Comparison of ENCODE assay signal across 12 mouse cellular contexts in the genomic region with DNA sequence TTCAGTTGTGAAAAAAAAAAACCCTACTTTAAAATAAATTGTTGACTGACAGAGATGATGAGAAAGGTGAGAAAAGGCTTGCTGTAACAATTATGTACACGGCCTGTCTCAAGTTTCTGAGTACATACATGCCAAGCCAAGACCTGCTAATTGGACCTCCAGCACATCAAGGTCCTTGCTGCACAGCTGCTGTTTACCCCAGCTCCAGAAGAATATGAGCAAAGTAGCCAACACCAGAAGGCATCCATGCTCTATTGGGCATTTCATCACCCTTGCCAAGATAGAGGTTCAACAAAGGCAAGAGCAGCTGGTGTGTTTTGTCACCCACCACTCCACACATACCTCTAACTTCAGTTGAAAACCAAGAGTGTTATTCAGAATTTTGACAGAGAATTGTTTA.
DNase-seq lines count a peak whose midpoint lies in the region; ATAC-seq and TF ChIP-seq lines count a peak whose summit lies in the region.
"Had no signal": no experiment of that assay in that cellular context is flagged by ENCODE, and none has a peak within 500 bp of the region (broad histone marks: within the 10 kb centered on the region; RNA-seq: fewer than 3 reads in every experiment).

No protein-coding gene starts in this region.

- H3K9ac ChIP-seq in heart, embryonic 12.5 days = no peak overlapping the region
- no peak overlapping the region for H3K9ac ChIP-seq in liver, postnatal 0 days (replicated peaks)
- no peak overlapping the region for H3K9ac ChIP-seq in embryonic facial prominence, embryonic 11.5 days (replicated peaks; ENCODE audit: low read length)
- no peak overlapping the region for H3K9ac ChIP-seq in hindbrain, postnatal 0 days (replicated peaks; ENCODE audit: low read length)
- H3K9ac ChIP-seq: liver, embryonic 14.5 days; midbrain, embryonic 12.5 days had no signal

- no peak for DNase-seq in heart, adult 8-10 months (ENCODE audit: low spot score)
- DNase-seq in liver, postnatal 0 days = no peak
- DNase-seq in liver = no peak
- DNase-seq in embryonic facial prominence, embryonic 11.5 days (ENCODE audit: low spot score) = peak; percentile 20
- peak; percentile 64 for DNase-seq in hindbrain, postnatal 0 days (ENCODE audit: low spot score)
- DNase-seq in kidney, adult 9 months = no peak
- DNase-seq in kidney, postnatal 36 days = no peak

- no peaks in the 10 kb centered on the region for H3K9me3 ChIP-seq in heart, embryonic 12.5 days (replicated peaks)
- no peaks in the 10 kb centered on the region for H3K9me3 ChIP-seq in liver, postnatal 0 days (ENCODE audit: low read length)
- no peaks in the 10 kb centered on the region for H3K9me3 ChIP-seq in embryonic facial prominence, embryonic 11.5 days (replicated peaks; ENCODE audit: control insufficient read depth, low read length)
- no peaks in the 10 kb centered on the region for H3K9me3 ChIP-seq in hindbrain, postnatal 0 days (ENCODE audit: low read length)
- H3K9me3 ChIP-seq: midbrain, embryonic 12.5 days had no signal

- H3K4me3 ChIP-seq in heart, embryonic 12.5 days = no peak overlapping the region
- H3K4me3 ChIP-seq in liver, postnatal 0 days (ENCODE audit: low read depth, low read length) = no peak overlapping the region
- no peak overlapping the region for H3K4me3 ChIP-seq in embryonic facial prominence, embryonic 11.5 days (ENCODE audit: low read depth, low read length)
- H3K4me3 ChIP-seq in hindbrain, postnatal 0 days (ENCODE audit: low read length) = no peak overlapping the region
- H3K4me3 ChIP-seq: midbrain, embryonic 12.5 days had no signal

- H3K4me1 ChIP-seq in heart, embryonic 12.5 days (replicated peaks) = peaks cover 21% of the 10 kb centered on the region
- H3K4me1 ChIP-seq in liver, postnatal 0 days (ENCODE audit: insufficient read depth) = peaks cover 7% of the 10 kb centered on the region; the same call in 1 of the 2 replicates
- H3K4me1 ChIP-seq in embryonic facial prominence, embryonic 11.5 days (ENCODE audit: control insufficient read depth, insufficient read depth, low read length) = no peaks in the 10 kb centered on the region
- no peaks in the 10 kb centered on the region for H3K4me1 ChIP-seq in hindbrain, postnatal 0 days (ENCODE audit: insufficient read depth, low read length)

- TF ChIP-seq EP300 in liver, postnatal 0 days (IDR thresholded peaks at IDR 0.05; ENCODE audit: low read depth) = no peak

- H3K27me3 ChIP-seq in heart, embryonic 12.5 days (replicated peaks) = no peaks in the 10 kb centered on the region
- H3K27me3 ChIP-seq in liver, postnatal 0 days (ENCODE audit: insufficient read depth, low read length) = no peaks in the 10 kb centered on the region
- H3K27me3 ChIP-seq in embryonic facial prominence, embryonic 11.5 days (ENCODE audit: control insufficient read depth, insufficient read depth, low read length) = no peaks in the 10 kb centered on the region
- no peaks in the 10 kb centered on the region for H3K27me3 ChIP-seq in hindbrain, postnatal 0 days (ENCODE audit: insufficient read depth, low read length)
- H3K27me3 ChIP-seq: CH12.LX; midbrain, embryonic 12.5 days had no signal

- ATAC-seq in heart, embryonic 12.5 days (ENCODE audit: insufficient number of reproducible peaks, low FRiP score) = no peak; the same call in 1 of the 2 replicates
- ATAC-seq in liver, postnatal 0 days = no peak
- ATAC-seq in embryonic facial prominence, embryonic 11.5 days (replicated peaks; ENCODE audit: insufficient number of reproducible peaks, low FRiP score, low TSS enrichment, low read depth) = no peak
- peak; percentile 76 for ATAC-seq in hindbrain, postnatal 0 days
- ATAC-seq: inflammation-experienced regulatory T-cells, adult 6 months had no signal

- H3K4me2 ChIP-seq in heart, embryonic 12.5 days = no peak overlapping the region
- no peak overlapping the region for H3K4me2 ChIP-seq in liver, postnatal 0 days (ENCODE audit: low read depth, low read length)
- no peak overlapping the region for H3K4me2 ChIP-seq in embryonic facial prominence, embryonic 11.5 days (ENCODE audit: low read depth, low read length)
- no peak overlapping the region for H3K4me2 ChIP-seq in hindbrain, postnatal 0 days (ENCODE audit: low read depth, low read length)
- H3K4me2 ChIP-seq: midbrain, embryonic 12.5 days had no signal

- H3K27ac ChIP-seq in heart, embryonic 12.5 days (ENCODE audit: poor library complexity, severe bottlenecking) = peak overlapping the region; percentile 32
- peak overlapping the region; percentile 34; the same call in 1 of the 2 replicates for H3K27ac ChIP-seq in liver, postnatal 0 days (ENCODE audit: low read depth)
- H3K27ac ChIP-seq in embryonic facial prominence, embryonic 11.5 days (replicated peaks; ENCODE audit: low read depth, low read length) = peak overlapping the region; percentile 56; the same call in 1 of the 2 replicates
- H3K27ac ChIP-seq in hindbrain, postnatal 0 days = peak overlapping the region; percentile 42; the same call in 1 of the 2 replicates
- H3K27ac ChIP-seq: liver, embryonic 14.5 days; midbrain, embryonic 12.5 days had no signal

- 46% methylated on average over 1 of the region's 1 CpGs for WGBS in heart, embryonic 12.5 days
- WGBS in liver, postnatal 0 days (ENCODE audit: insufficient replicate concordance) = 50% methylated on average over 1 of the region's 1 CpGs
- WGBS in embryonic facial prominence, embryonic 11.5 days = 13% methylated on average over 1 of the region's 1 CpGs
- WGBS in hindbrain, postnatal 0 days = 29% methylated on average over 1 of the region's 1 CpGs

- H3K36me3 ChIP-seq in heart, embryonic 12.5 days = no peaks in the 10 kb centered on the region
- no peaks in the 10 kb centered on the region for H3K36me3 ChIP-seq in liver, postnatal 0 days (replicated peaks; ENCODE audit: insufficient read depth, low read length)
- H3K36me3 ChIP-seq in embryonic facial prominence, embryonic 11.5 days (replicated peaks; ENCODE audit: control insufficient read depth, insufficient read depth, low read depth, low read length) = no peaks in the 10 kb centered on the region
- no peaks in the 10 kb centered on the region for H3K36me3 ChIP-seq in hindbrain, postnatal 0 days (ENCODE audit: insufficient read depth, low read length)
- H3K36me3 ChIP-seq: midbrain, embryonic 12.5 days had no signal

- no peak for TF ChIP-seq CTCF in liver, postnatal 0 days (IDR thresholded peaks at IDR 0.05; ENCODE audit: low read depth)
- no peak for TF ChIP-seq CTCF in hindbrain, postnatal 0 days (IDR thresholded peaks at IDR 0.05; ENCODE audit: low read depth)

Comparison
In these comparisons a context has a peak if more than half of its experiments do, and no peak if none do; other contexts are left out.
1. DNase-seq: peak in embryonic facial prominence, embryonic 11.5 days (single experiment) and hindbrain, postnatal 0 days (single experiment); none in heart, adult 8-10 months (single experiment), liver, postnatal 0 days (single experiment), liver (single experiment), kidney, adult 9 months (single experiment) and kidney, postnatal 36 days (0 of 2).
2. Peak in every context shown above with its lines, with median percentiles within 50 percentile points of each other: H3K27ac ChIP-seq.